Mouse (Mus musculus): Measurements from ENCODE around the gene Ppp1r1b. TPM values are rescaled to one million over a fixed set of nuclear protein-coding genes. Genes with fewer than 3 reads are reported as not detected.

Gene Ppp1r1b
- polyA plus RNA-seq, 2 experiments: 0.04 to 0.17 TPM

- Histone ChIP-seq H3K4me2 (ENCODE audit: low read depth) (no peak overlapping the region), H3K9ac (replicated peaks) (no peak overlapping the region), H3K9me3 (ENCODE audit: control insufficient read depth, low read length) (no peaks in the 10 kb centered on the region), H3K4me1 (replicated peaks; ENCODE audit: control insufficient read depth in 2 of 2, insufficient read depth in 2 of 2, low read length in 1 of 2) (no peaks in the 10 kb centered on the region), H3K27me3 (ENCODE audit: control insufficient read depth, insufficient read depth, low read length) (peaks cover 73% of the 10 kb centered on the region), H3K36me3 (replicated peaks; ENCODE audit: control insufficient read depth, insufficient read depth, low read depth) (no peaks in the 10 kb centered on the region), H3K4me3 (ENCODE audit: insufficient read depth in 1 of 2, low read depth in 2 of 2, low read length in 2 of 2) (no peak overlapping the region), H3K27ac (no peak overlapping the region)
- no peak for TF ChIP-seq CTCF (IDR thresholded peaks at IDR 0.05; ENCODE audit: low read depth)
- no peak for TF ChIP-seq EP300 (IDR thresholded peaks at IDR 0.05; ENCODE audit: low read depth)
- no peak for DNase-seq (ENCODE audit: low read depth in 3 of 3, low spot score in 3 of 3)
- ATAC-seq (ENCODE audit: insufficient read depth): no peak
- 9% methylated on average over 4 of the region's 4 CpGs for WGBS (ENCODE audit: insufficient replicate concordance)
These were observed 7.6 kb upstream of the Ppp1r1b start for GRCm38 (mm10) chr11:98340597-98340996.

- DNase-seq (ENCODE audit: low read depth in 3 of 3, low spot score in 3 of 3): no peak
- no peak for TF ChIP-seq CTCF (IDR thresholded peaks at IDR 0.05; ENCODE audit: low read depth)
- TF ChIP-seq EP300 (IDR thresholded peaks at IDR 0.05; ENCODE audit: low read depth): no peak
- H3K4me1 ChIP-seq (replicated peaks; ENCODE audit: control insufficient read depth in 2 of 2, insufficient read depth in 2 of 2, low read length in 1 of 2): no peaks in the 10 kb centered on the region
- no peak overlapping the region for H3K27ac ChIP-seq
- ATAC-seq (ENCODE audit: insufficient read depth): no peak
- no peak overlapping the region for H3K4me3 ChIP-seq (ENCODE audit: insufficient read depth in 1 of 2, low read depth in 2 of 2, low read length in 2 of 2)
- H3K27me3 ChIP-seq (ENCODE audit: control insufficient read depth, insufficient read depth, low read length): peaks cover 72% of the 10 kb centered on the region
- no peak overlapping the region for H3K9ac ChIP-seq (replicated peaks)
- H3K4me2 ChIP-seq (ENCODE audit: low read depth): no peak overlapping the region
- no peaks in the 10 kb centered on the region for H3K9me3 ChIP-seq (ENCODE audit: control insufficient read depth, low read length)
- 38% methylated on average over 4 of the region's 4 CpGs for WGBS (ENCODE audit: insufficient replicate concordance)
- H3K36me3 ChIP-seq (replicated peaks; ENCODE audit: control insufficient read depth, insufficient read depth, low read depth): no peaks in the 10 kb centered on the region
These were observed 7.0 kb upstream of the Ppp1r1b start for GRCm38 (mm10) chr11:98341174-98341573.

- no peak overlapping the region for H3K27ac ChIP-seq
- peaks cover 72% of the 10 kb centered on the region for H3K27me3 ChIP-seq (ENCODE audit: control insufficient read depth, insufficient read depth, low read length)
- DNase-seq (ENCODE audit: low read depth in 3 of 3, low spot score in 3 of 3) (peak; percentile 51 to 67 (median 61)), ATAC-seq (ENCODE audit: insufficient read depth) (no peak)
- H3K4me1 ChIP-seq (replicated peaks; ENCODE audit: control insufficient read depth in 2 of 2, insufficient read depth in 2 of 2, low read length in 1 of 2): no peaks in the 10 kb centered on the region
- no peak overlapping the region for H3K4me3 ChIP-seq (ENCODE audit: insufficient read depth in 1 of 2, low read depth in 2 of 2, low read length in 2 of 2)
- H3K9me3 ChIP-seq (ENCODE audit: control insufficient read depth, low read length): no peaks in the 10 kb centered on the region
- H3K4me2 ChIP-seq (ENCODE audit: low read depth): no peak overlapping the region
- no peaks in the 10 kb centered on the region for H3K36me3 ChIP-seq (replicated peaks; ENCODE audit: control insufficient read depth, insufficient read depth, low read depth)
- 3% methylated on average over 28 of the region's 29 CpGs for WGBS (ENCODE audit: insufficient replicate concordance)
- TF ChIP-seq CTCF (IDR thresholded peaks at IDR 0.05; ENCODE audit: low read depth) (peak; percentile 99), EP300 (IDR thresholded peaks at IDR 0.05; ENCODE audit: low read depth) (no peak)
- H3K9ac ChIP-seq (replicated peaks): no peak overlapping the region
These were observed 5.9 kb upstream of the Ppp1r1b start for GRCm38 (mm10) chr11:98342000-98342945.

- DNase-seq (ENCODE audit: low read depth in 3 of 3, low spot score in 3 of 3): peak in 2 of 3 experiments; percentile 28 to 35
- H3K9ac ChIP-seq (replicated peaks): no peak overlapping the region
- peaks cover 72% of the 10 kb centered on the region for H3K27me3 ChIP-seq (ENCODE audit: control insufficient read depth, insufficient read depth, low read length)
- H3K4me1 ChIP-seq (replicated peaks; ENCODE audit: control insufficient read depth in 2 of 2, insufficient read depth in 2 of 2, low read length in 1 of 2): no peaks in the 10 kb centered on the region
- H3K36me3 ChIP-seq (replicated peaks; ENCODE audit: control insufficient read depth, insufficient read depth, low read depth): no peaks in the 10 kb centered on the region
- H3K4me3 ChIP-seq (ENCODE audit: insufficient read depth in 1 of 2, low read depth in 2 of 2, low read length in 2 of 2): no peak overlapping the region
- WGBS (ENCODE audit: insufficient replicate concordance): 3% methylated on average over 14 of the region's 14 CpGs
- H3K4me2 ChIP-seq (ENCODE audit: low read depth): no peak overlapping the region
- no peak overlapping the region for H3K27ac ChIP-seq
- TF ChIP-seq EP300 (IDR thresholded peaks at IDR 0.05; ENCODE audit: low read depth) (no peak), CTCF (IDR thresholded peaks at IDR 0.05; ENCODE audit: low read depth) (peak; percentile 89)
- ATAC-seq (ENCODE audit: insufficient read depth): no peak
- no peaks in the 10 kb centered on the region for H3K9me3 ChIP-seq (ENCODE audit: control insufficient read depth, low read length)
These were observed 3.0 kb upstream of the Ppp1r1b start for GRCm38 (mm10) chr11:98345253-98345652.

GRCm38 (mm10) chr11:98346168-98346567 is 2.0 kb upstream of the Ppp1r1b start:
- no peak overlapping the region for H3K4me2 ChIP-seq (ENCODE audit: low read depth)
- H3K36me3 ChIP-seq (replicated peaks; ENCODE audit: control insufficient read depth, insufficient read depth, low read depth): no peaks in the 10 kb centered on the region
- H3K9ac ChIP-seq (replicated peaks): no peak overlapping the region
- no peak for TF ChIP-seq EP300 (IDR thresholded peaks at IDR 0.05; ENCODE audit: low read depth)
- TF ChIP-seq CTCF (IDR thresholded peaks at IDR 0.05; ENCODE audit: low read depth): no peak
- DNase-seq (ENCODE audit: low read depth in 3 of 3, low spot score in 3 of 3) (no peak), ATAC-seq (ENCODE audit: insufficient read depth) (no peak)
- H3K27me3 ChIP-seq (ENCODE audit: control insufficient read depth, insufficient read depth, low read length): peaks cover 74% of the 10 kb centered on the region
- no peaks in the 10 kb centered on the region for H3K4me1 ChIP-seq (replicated peaks; ENCODE audit: control insufficient read depth in 2 of 2, insufficient read depth in 2 of 2, low read length in 1 of 2)
- no peak overlapping the region for H3K27ac ChIP-seq
- no peaks in the 10 kb centered on the region for H3K9me3 ChIP-seq (ENCODE audit: control insufficient read depth, low read length)
- no peak overlapping the region for H3K4me3 ChIP-seq (ENCODE audit: insufficient read depth in 1 of 2, low read depth in 2 of 2, low read length in 2 of 2)
- WGBS (ENCODE audit: insufficient replicate concordance): 12% methylated on average over 9 of the region's 9 CpGs
